Mouse (Mus musculus): Measurements from ENCODE around the gene Ino80b.
A peak's percentile ranks its signal among the peaks of the same experiment; 100 is the strongest.

Gene Ino80b

GRCm38 (mm10) chr6:83141636-83142035 lies 16.4 kb upstream of the Ino80b start:
- DNase-seq (ENCODE audit: low read depth, low spot score), result no peak

- no peak for DNase-seq (ENCODE audit: low read depth, low spot score)
Observed at GRCm38 (mm10) chr6:83140044-83140443, 14.8 kb upstream of the Ino80b start.

- DNase-seq (ENCODE audit: low read depth, low spot score), result no peak
Observed at GRCm38 (mm10) chr6:83138056-83138455, 12.8 kb upstream of the Ino80b start.

DNA sequence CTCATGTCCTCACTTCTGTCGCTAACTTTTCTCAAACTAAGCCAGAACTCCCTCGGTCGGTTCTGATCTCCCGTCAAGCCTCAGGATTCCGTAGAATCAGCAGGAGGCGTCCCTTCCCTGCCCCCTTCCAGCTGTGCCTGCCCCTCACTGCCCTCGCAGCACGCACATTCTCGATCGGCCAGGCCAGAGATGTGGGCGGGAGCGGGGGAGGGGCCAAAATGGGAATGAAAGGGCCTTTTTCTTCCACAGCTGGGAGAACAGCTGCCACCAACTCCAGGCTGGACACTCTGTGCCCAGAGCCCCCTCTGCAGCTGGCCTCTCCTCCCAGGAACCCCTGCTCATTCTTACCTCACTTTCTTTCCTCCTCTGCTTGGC lies 12.3 kb upstream of the Ino80b start:
- DNase-seq (ENCODE audit: low read depth, low spot score), result no peak

GRCm38 (mm10) chr6:83136881-83137575 lies 11.8 kb upstream of the Ino80b start:
- no peak for DNase-seq (ENCODE audit: low read depth, low spot score)

GRCm38 (mm10) chr6:83136291-83136880 lies 11.2 kb upstream of the Ino80b start:
- no peak for DNase-seq (ENCODE audit: low read depth, low spot score)

- DNase-seq (ENCODE audit: low read depth, low spot score), result no peak
Observed at GRCm38 (mm10) chr6:83135571-83136161, 10.4 kb upstream of the Ino80b start.

GRCm38 (mm10) chr6:83134951-83135513 lies 9.8 kb upstream of the Ino80b start, which contains the start of gene Rtkn:
TSS of gene Rtkn (plus strand) at chr6:83135463.
- DNase-seq (ENCODE audit: low read depth, low spot score), result no peak

- no peak for DNase-seq (ENCODE audit: low read depth, low spot score)
Observed at GRCm38 (mm10) chr6:83134226-83134625, 9.0 kb upstream of the Ino80b start.

DNA sequence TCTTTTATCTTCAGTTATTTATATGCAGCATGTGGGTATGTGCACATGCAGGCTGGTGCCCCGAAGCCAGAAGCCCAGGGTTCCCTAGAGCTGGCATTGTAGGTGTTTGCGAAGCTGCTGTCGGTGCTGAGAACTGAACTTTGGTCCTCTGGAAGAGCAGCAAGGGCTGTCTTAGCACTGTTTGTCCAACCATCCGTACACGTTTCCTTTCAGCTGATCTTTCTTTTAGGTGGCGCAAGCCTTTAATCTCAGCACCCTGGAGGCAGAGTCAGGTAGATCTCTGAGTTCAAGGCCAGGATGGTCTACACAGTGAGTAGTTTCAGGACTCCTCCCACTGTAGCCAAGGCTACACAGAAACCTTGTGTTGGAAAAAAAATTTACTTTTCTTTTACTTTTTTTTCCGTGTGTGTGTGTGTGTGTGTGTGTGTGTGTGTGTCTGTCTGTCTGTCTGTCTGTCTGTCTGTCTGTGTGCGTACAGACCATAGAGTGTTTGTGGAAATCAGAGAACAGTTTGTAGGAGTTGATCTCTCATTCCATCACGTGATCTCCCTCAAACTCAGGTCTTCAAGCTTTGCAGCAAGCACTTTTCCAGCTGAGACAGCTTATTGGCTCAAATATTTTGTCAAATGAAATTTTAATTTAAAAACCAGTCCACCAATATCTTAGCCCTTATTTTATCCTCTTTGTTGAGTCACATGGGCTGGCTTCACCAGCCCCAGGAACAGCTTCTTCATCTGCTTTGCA lies 7.1 kb upstream of the Ino80b start:
- DNase-seq (ENCODE audit: low read depth, low spot score), result no peak

DNA sequence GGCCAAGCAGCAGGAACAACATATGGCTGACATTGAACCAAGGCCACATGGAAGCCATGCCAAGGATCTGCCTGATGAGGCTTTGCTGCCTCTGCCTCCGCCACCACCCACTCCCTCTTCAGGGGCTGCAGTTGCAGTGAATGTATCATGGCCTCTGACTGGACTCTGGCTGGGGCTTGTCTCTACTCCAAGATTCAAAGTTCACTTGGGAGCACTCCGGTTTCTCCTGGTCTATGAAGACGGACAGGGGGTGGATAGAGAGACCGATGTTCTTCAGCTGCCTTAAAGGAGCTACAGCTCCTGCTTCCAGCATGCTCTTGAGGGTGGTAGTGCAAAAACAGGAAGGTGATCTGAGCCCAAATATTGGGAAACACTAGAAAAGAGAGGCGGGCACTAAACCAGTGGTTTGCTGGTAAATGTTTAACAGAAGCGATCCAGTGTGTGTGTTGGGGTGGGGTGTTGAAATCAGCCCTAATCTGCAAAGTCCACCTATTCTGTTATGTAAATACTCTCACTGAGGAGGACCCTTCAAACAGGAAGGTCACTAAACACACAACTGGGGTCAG lies 6.3 kb upstream of the Ino80b start:
- no peak for DNase-seq (ENCODE audit: low read depth, low spot score)

- DNase-seq (ENCODE audit: low read depth, low spot score), result no peak
Observed at GRCm38 (mm10) chr6:83127419-83127818, 2.2 kb upstream of the Ino80b start.

DNA sequence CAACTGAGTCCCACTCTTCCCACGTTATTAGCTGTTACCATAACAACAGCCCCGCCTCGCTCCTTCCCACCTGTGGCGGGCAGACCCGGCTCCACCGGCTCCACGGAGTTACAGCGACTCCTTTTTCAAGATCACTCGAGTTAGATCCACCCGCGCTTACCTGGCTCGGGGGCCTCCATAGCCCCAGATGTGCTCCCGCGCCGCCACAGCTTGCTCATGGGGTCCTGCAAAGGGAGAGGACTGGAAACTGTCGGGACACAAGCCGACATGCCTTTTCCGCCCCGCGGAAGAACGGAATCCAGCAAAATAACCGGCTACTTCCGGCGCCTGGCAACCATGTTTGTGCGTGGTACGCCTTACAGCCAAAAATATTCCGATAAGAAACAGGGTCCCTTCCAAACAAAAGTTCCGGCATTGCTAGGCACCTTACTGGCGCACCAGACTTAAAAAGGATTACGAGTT lies 349 bp downstream of the Ino80b start:
- DNase-seq (ENCODE audit: low read depth, low spot score), result peak; percentile 88

DNA sequence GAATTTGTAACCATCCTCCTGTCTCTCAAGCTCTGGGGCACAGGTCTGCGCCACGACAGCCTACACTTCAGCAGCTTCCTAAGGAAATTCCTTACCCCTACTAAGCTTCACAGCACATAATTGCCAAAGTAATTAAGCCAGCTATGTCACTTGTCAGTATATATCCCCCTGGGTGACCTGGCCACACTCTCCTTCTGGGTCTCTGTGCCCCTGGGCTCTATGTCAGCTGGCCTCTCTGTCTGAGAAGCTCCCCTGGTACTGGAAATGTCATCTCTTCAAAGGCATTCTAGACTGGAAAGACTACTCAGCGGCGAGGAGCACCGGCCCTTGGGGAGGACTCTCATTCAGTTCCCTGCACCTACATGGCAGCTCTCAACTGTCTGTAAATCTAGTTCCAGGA lies 2.3 kb downstream of the Ino80b start:
- no peak for DNase-seq (ENCODE audit: low read depth, low spot score)

DNA sequence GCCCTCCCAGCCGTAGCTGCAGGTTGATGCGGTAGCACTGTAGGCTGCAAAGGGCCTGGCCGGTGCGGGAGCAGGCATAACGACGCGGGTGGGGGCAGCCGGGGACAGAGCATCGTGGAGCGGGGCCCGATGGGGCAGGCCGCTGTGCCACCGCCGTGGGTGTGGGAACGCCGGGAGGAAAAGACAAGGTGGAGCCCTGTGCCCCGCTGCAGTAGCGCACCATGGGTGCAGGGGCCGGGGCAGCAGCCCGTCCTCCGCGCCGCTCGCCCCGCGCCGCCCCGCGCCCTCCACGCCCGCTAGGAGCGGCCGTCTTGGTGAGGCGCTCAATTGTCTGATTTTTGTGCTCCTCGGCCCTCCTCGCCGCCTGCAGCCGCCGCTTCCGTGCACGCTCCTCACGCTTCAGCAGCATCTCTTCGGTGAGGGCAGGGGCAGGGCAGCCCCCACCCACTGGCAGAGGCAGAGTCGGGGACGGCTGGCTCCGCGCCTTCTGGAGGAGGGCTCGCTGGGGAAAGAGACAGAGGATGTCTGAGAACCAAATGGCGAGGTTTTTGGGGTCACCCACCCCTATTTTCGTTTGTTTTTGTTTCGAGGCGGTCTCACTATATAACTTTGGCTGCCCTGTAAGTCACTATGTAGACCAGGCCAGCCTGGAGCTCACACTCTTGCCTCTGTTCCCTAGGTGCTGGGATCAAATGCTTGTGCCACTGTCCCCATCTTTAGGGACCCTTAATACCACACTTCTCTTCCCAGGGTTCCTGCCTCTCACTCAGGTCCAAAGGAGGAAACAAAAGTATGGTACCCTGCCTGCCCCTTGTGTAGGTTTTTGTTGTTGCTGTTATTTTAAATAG lies 3.1 kb downstream of the Ino80b start:
- DNase-seq (ENCODE audit: low read depth, low spot score), result no peak

DNA sequence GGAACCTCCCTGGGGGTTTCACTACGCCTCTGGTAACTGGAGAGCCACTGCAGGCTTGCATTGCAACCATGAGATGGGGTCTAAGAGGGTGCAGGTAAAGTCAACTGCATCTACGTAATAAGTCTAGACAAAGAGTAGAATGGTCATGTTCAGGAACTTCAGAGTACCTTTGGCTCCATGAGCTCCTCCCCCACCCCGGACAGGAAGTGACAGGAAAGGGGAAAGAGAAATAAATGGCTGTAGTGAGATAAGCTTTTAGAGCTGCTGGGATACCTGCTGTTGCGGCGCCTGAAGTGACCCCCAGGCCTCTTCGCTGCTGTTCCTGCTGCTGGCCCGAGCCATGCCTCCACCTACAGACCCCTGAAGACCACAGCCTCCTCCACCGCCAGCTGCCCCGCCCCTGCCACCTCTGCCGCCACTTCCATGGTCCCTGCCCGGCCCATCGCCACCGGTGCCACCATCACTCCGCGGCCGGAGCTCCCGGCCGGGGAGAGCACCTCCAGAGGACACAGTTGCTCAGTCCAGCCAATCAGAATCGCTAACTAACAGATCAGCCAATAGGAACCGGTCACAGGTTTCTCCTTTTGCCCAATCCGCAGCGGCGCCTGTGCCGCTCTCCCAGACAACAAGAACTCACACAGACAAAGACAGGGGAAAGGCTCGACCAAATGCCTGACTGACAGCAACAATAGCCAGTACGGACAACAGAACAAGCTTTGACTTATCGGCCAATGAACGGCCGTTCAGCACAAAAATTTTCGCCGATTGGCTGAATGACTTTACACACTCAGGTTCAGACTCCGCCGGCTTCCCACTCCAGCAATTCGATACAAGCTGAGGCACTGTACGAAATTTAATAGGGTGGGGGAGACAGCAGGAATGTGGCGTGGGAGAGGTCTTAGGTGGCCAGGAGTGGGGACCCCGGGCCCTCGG lies 4.0 kb downstream of the Ino80b start, which contains the start of gene Wbp1:
Gene Wbp1, minus strand, starts transcription at position 630 of the 933 bp plus-strand sequence.
- peak; percentile 99 for DNase-seq (ENCODE audit: low read depth, low spot score)

GRCm38 (mm10) chr6:83119734-83120051 lies 5.5 kb downstream of the Ino80b start:
- DNase-seq (ENCODE audit: low read depth, low spot score), result no peak

GRCm38 (mm10) chr6:83118825-83119733 lies 6.2 kb downstream of the Ino80b start:
- DNase-seq (ENCODE audit: low read depth, low spot score), result no peak

DNA sequence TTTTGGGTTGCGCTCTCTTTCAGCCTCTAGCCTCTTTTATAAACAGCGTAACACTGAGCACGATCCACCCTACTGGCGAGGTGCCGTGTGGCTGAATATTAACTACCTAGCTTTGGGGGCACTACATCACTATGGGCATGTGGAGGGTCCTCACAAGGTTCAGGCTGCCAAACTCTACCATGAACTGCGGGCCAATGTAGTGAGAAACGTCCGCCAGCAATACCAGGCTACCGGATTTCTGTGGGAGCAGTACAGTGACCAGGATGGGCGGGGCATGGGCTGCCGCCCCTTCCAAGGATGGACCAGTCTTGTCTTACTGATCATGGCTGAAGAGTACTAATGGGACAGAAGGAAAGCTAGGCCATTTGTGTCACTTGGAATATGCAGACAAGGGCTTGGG lies 6.9 kb downstream of the Ino80b start:
- DNase-seq (ENCODE audit: low read depth, low spot score), result no peak
